Mouse (Mus musculus) intestine, embryonic 14.5 days (tissue): Measurements from ENCODE around the gene Itga5. TPM values are rescaled to one million over a fixed set of nuclear protein-coding genes. Genes with fewer than 3 reads are reported as not detected.
"Not testable (repeated sequence)": the region's sequence is repeated elsewhere in the genome, so short reads cannot be mapped to it uniquely, and the experiment has no call there.

Experiments used
- ATAC-seq: fragments of 200-750 bp; cut with Nextera tagmentation; replicated peaks from 2 replicates; pipeline ENCODE4 v1.8.0; 2017; ENCODE audit warnings: low read depth, moderate number of reproducible peaks, moderate TSS enrichment, moderate library complexity; ENCODE audit not compliant: low FRiP score, low TSS enrichment
- DNase-seq: peaks from one replicate; pipeline ENCODE4 v3.0.0-alpha.2; 2018; ENCODE audit warnings: low spot score
- H3K27ac ChIP-seq: fragments of 300-500 bp; sonication (generic); 2 replicates; pipeline ENCODE4 v1.5.1; 2014; ENCODE audit warnings: low read depth, mild to moderate bottlenecking, control low read depth
- H3K27me3 ChIP-seq: fragments of 300-500 bp; sonication (generic); replicated peaks from 2 replicates; pipeline ENCODE4 v1.6.1; 2014; ENCODE audit warnings: low read length, control low read depth; ENCODE audit not compliant: control insufficient read depth, insufficient read depth
- H3K36me3 ChIP-seq: fragments of 300-500 bp; sonication (generic); 2 replicates; pipeline ENCODE4 v1.6.1; 2014; ENCODE audit warnings: low read length, control low read depth; ENCODE audit not compliant: control insufficient read depth, insufficient read depth
- H3K4me1 ChIP-seq: fragments of 300-500 bp; sonication (generic); replicated peaks from 2 replicates; pipeline ENCODE4 v1.6.1; 2014; ENCODE audit warnings: low read length, control low read depth, mixed read lengths; ENCODE audit not compliant: control insufficient read depth, insufficient read depth
- H3K4me2 ChIP-seq: fragments of 300-500 bp; sonication (generic); 2 replicates; pipeline ENCODE4 v1.6.1; 2014; ENCODE audit warnings: low read length
- H3K4me3 ChIP-seq: fragments of 300-500 bp; sonication (generic); 2 replicates; pipeline ENCODE4 v1.5.1; 2014; ENCODE audit warnings: low read depth, low read length, control low read depth, mixed read lengths
- H3K9ac ChIP-seq: fragments of 300-500 bp; sonication (generic); 2 replicates; pipeline ENCODE4 v1.6.1; 2014; ENCODE audit warnings: mild to moderate bottlenecking, low read length
- H3K9me3 ChIP-seq: fragments of 300-500 bp; sonication (generic); 2 replicates; pipeline ENCODE4 v1.6.1; 2016; ENCODE audit warnings: low read length, control low read depth; ENCODE audit not compliant: control insufficient read depth
- WGBS: fragments of 180-500 bp; shearing (Covaris S2); extraction: QIAGEN DNeasy Blood & Tissue Kit; methylation state at CpG from one replicate; pipeline ENCODE4 v1.1.7; 2014; 5-methylcytosine and 5-hydroxymethylcytosine counted together
- polyA plus RNA-seq: library from polyadenylated mRNA; unstranded; fragments of >200 nt; fragmentation: Nextera tagmentation; extraction: Ambion mirVana; gene quantifications from 2 replicates; pipeline ENCODE4 v1.2.1, GENCODE M21; 2014

Gene Itga5
- 64.9 and 69.4 TPM in 2 replicates for polyA plus RNA-seq

DNA sequence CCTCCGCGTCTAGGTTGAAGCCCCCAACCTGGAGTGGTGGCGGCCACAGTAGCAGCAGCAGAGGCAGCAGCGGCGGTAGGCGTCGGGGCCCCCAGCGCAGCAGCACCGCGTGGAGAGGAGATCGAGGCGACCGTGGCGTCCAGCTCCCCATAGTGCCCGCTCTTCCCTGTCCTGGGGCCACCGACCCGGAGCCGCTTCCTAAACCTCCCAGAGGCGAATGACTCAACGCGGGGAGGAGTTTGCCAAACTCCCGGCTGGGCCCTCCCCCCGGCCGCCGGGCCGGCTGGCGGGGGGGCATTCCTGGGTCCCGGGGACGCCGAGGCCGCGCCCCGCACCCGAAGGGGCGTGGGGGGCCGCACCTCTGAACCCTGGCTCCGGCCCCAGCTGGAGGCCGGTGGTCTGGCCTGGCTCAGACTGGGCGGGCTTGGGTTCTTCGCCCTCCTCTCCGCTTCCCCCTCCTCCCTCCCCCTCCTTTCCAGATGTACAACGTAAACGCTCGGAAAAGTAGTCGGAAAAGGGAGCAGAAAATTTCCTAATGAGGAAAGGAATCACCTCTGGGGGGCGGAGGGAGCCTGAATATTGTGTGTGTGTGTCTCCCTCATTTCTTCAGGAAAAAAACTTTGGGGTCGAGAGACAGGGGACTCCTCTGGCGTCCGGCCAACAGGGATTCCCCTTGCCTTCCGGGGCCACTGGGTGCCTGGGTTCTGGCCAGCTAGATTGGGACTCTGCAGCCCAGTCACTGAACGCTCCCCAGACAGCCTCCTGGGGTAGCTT, at the start of gene Itga5:
Gene Itga5, minus strand, starts transcription at position 388 of the 774 bp plus-strand sequence.
- ATAC-seq (peak; percentile 78), DNase-seq (peak; percentile 80)
- Histone ChIP-seq H3K9me3 (no peaks in the 10 kb centered on the region), H3K36me3 (no peaks in the 10 kb centered on the region), H3K9ac (peak within 1 kb of the TSS; percentile 85), H3K27ac (peak within 1 kb of the TSS; percentile 89), H3K4me3 (peak within 1 kb of the TSS; percentile 63), H3K4me2 (peak within 1 kb of the TSS; percentile 70), H3K4me1 (peaks cover 38% of the 10 kb centered on the region), H3K27me3 (no peaks in the 10 kb centered on the region)
- WGBS = under 1% methylated on average over 48 of the region's 51 CpGs

DNA sequence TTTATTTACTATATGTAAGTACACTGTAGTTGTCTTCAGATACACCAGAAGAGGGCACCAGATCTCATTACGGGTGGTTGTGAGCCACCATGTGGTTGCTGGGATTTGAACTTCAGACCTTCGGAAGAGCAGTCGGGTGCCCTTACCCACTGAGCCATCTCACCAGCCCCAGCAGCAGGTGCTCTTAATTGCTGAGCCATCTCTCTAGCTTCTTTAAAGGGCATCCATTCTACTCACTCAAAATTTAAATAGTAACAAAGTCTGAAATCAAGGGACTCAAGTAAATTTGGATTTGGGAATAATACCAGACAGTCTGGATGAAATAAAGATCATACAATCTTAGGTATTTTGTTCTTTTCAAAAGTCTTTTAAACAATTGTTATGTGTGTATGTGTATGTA, 39.0 kb upstream of the Itga5 start:
- H3K27ac ChIP-seq, H3K4me3 ChIP-seq, H3K4me2 ChIP-seq, H3K4me1 ChIP-seq, H3K27me3 ChIP-seq, ATAC-seq, H3K36me3 ChIP-seq, H3K9ac ChIP-seq, H3K9me3 ChIP-seq, DNase-seq: not testable (repeated sequence)
- 89% methylated on average over 2 of the region's 3 CpGs for WGBS

- Histone ChIP-seq H3K27me3 (no peaks in the 10 kb centered on the region), H3K4me3 (no peak overlapping the region), H3K4me1 (no peaks in the 10 kb centered on the region), H3K36me3 (no peaks in the 10 kb centered on the region), H3K9me3 (no peaks in the 10 kb centered on the region), H3K27ac (no peak overlapping the region), H3K9ac (no peak overlapping the region), H3K4me2 (no peak overlapping the region)
- DNase-seq (no peak), ATAC-seq (no peak)
- 94% methylated on average over 5 of the region's 5 CpGs for WGBS
Observed at GRCm38 (mm10) chr15:103401361-103401760, 34.8 kb upstream of the Itga5 start.

GRCm38 (mm10) chr15:103393577-103393976, 27.0 kb upstream of the Itga5 start:
- Histone ChIP-seq H3K4me1 (no peaks in the 10 kb centered on the region), H3K36me3 (no peaks in the 10 kb centered on the region), H3K9me3 (no peaks in the 10 kb centered on the region), H3K27ac (no peak overlapping the region), H3K27me3 (no peaks in the 10 kb centered on the region), H3K4me3 (no peak overlapping the region), H3K4me2 (no peak overlapping the region), H3K9ac (no peak overlapping the region)
- DNase-seq (no peak), ATAC-seq (no peak)

DNA sequence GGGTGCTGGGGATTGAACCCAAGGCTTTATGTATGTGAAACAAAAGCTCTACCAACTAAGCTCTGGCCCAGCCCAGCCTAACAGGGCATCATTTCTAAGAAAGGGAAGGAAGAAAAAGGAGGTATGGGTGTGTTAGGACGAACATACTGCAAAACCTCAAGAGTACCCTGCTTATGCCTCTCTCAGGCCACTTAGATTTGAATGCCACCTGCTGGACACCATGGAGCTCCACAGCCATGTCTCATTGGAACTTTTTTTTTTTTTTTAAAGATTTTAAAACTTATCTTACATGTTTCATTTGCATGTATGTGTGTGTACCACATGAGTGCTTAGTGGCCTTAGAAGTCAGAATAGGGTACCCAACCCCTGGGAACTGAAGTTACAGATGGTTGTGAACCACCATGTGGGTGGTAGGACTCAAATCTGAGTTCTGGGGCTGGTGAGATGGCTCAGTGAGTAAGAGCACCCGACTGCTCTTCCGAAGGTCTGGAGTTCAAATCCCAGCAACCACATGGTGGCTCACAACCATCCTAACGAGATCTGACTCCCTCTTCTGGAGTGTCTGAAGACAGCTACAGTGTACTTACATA, 22.1 kb upstream of the Itga5 start:
- ATAC-seq = no peak

GRCm38 (mm10) chr15:103383771-103384488, 17.4 kb upstream of the Itga5 start:
- 61% methylated on average over 7 of the region's 7 CpGs for WGBS
- ATAC-seq = no peak
- no peak overlapping the region for H3K9ac ChIP-seq
- 0 out of 2 replicates have a peak overlapping the region, but pooled peaks have one; percentile 11 for H3K4me2 ChIP-seq
- no peaks in the 10 kb centered on the region for H3K9me3 ChIP-seq
- peaks cover 16% of the 10 kb centered on the region for H3K4me1 ChIP-seq
- DNase-seq = no peak
- H3K36me3 ChIP-seq = no peaks in the 10 kb centered on the region
- no peaks in the 10 kb centered on the region for H3K27me3 ChIP-seq
- no peak overlapping the region for H3K4me3 ChIP-seq
- H3K27ac ChIP-seq = peak overlapping the region; percentile 65

More for the DNA sequence above, 22.1 kb upstream of the Itga5 start:
- Histone ChIP-seq H3K4me3 (no peak overlapping the region), H3K36me3 (no peaks in the 10 kb centered on the region), H3K27me3 (no peaks in the 10 kb centered on the region), H3K4me1 (peaks cover 4% of the 10 kb centered on the region), H3K9ac (no peak overlapping the region), H3K27ac (no peak overlapping the region), H3K9me3 (no peaks in the 10 kb centered on the region), H3K4me2 (no peak overlapping the region)
- DNase-seq = no peak
- WGBS = 47% methylated on average over 4 of the region's 4 CpGs

DNA sequence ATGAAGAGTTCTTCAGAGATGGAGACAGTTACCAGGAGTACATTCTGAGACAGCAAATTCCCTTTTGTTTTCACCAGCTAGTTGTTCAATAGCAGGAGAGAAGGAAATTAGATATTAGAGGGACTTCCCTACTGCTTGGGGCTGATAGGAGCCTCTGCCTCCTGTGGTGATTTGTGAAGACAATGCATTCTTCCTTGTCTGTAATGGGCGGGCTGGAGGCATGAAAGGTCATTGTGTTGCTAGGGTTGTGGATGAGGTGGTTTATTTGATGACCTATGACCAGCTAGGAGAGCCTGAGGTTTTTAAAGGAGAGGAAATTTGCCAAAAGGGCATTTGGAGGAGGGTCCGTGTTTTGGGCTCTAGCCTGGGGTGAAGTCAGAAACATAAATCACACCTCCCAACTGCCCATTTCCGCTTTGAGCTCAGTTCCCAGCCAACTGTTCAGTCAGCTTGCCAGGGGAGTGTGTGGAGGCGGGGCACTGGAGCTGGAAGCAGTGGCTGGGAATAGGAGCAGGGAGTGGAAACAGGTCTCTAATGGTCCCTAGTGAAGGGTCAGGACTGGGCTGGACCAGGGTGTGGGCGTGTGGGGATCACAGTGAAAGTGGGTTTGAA, 16.3 kb upstream of the Itga5 start:
- no peaks in the 10 kb centered on the region for H3K27me3 ChIP-seq
- H3K9ac ChIP-seq = no peak overlapping the region
- peak overlapping the region; percentile 65; the same call in 1 of the 2 replicates for H3K27ac ChIP-seq
- DNase-seq (no peak), ATAC-seq (no peak)
- H3K4me3 ChIP-seq = no peak overlapping the region
- WGBS = 25% methylated on average over 5 of the region's 5 CpGs
- H3K9me3 ChIP-seq = no peaks in the 10 kb centered on the region
- no peak overlapping the region for H3K4me2 ChIP-seq
- H3K36me3 ChIP-seq = no peaks in the 10 kb centered on the region
- H3K4me1 ChIP-seq = peaks cover 26% of the 10 kb centered on the region

DNA sequence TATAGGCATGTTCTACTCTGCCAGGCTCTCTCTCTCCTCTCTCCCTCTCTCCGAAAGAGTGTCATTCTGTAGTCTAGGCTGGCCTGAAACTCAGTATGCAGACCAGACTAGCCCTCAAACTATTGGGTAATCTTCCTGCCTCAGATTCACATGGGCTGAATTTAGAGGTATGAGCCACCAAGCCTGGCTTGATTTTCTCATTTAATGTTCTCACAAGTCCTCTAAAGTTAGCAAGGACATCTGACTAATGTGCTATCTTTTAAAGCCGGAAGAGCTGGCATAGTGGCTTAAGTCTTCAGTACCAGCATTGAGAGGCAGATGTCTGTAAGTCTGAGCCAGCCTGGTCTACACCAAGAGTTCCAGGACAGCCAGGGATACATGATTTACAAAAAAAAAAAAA, 15.5 kb upstream of the Itga5 start:
- no peak overlapping the region for H3K4me2 ChIP-seq
- no peak for ATAC-seq
- H3K27me3 ChIP-seq = no peaks in the 10 kb centered on the region
- H3K4me1 ChIP-seq = peaks cover 34% of the 10 kb centered on the region
- WGBS = 95% methylated on average over 2 of the region's 2 CpGs
- no peak overlapping the region for H3K4me3 ChIP-seq
- no peaks in the 10 kb centered on the region for H3K9me3 ChIP-seq
- no peak overlapping the region for H3K9ac ChIP-seq
- no peak for DNase-seq
- H3K36me3 ChIP-seq = no peaks in the 10 kb centered on the region
- no peak overlapping the region for H3K27ac ChIP-seq
